Mouse (Mus musculus) heart, embryonic 12.5 days (tissue): ENCODE measurements at regions not wholly inside any gene's neighbourhood (a gene's known extent, or its start where the extent isn't known, plus 50 kb on each side); places are given as distances from the start of the nearest gene placed in this dataset.

Experiments used
- ATAC-seq: fragments of 200-750 bp; cut with Nextera tagmentation; 2 replicates; pipeline ENCODE4 v1.8.0; 2017; ENCODE audit warnings: moderate TSS enrichment, moderate library complexity; ENCODE audit not compliant: insufficient number of reproducible peaks, low FRiP score
- H3K27ac ChIP-seq: fragments of 300-500 bp; sonication (generic); 2 replicates; pipeline ENCODE4 v1.5.1; 2016; ENCODE audit warnings: mild to moderate bottlenecking, moderate library complexity; ENCODE audit not compliant: poor library complexity, severe bottlenecking
- H3K27me3 ChIP-seq: fragments of 300-500 bp; sonication (generic); replicated peaks from 2 replicates; pipeline ENCODE4 v1.6.1; 2016; ENCODE audit warnings: mild to moderate bottlenecking, moderate library complexity
- H3K36me3 ChIP-seq: fragments of 300-500 bp; sonication (generic); 2 replicates; pipeline ENCODE4 v1.6.1; 2016; ENCODE audit warnings: mild to moderate bottlenecking, moderate library complexity
- H3K4me1 ChIP-seq: fragments of 300-500 bp; sonication (generic); replicated peaks from 2 replicates; pipeline ENCODE4 v1.6.1; 2016; ENCODE audit warnings: mild to moderate bottlenecking
- H3K4me2 ChIP-seq: fragments of 300-500 bp; sonication (generic); 2 replicates; pipeline ENCODE4 v1.6.1; 2016; ENCODE audit warnings: mild to moderate bottlenecking, moderate library complexity
- H3K4me3 ChIP-seq: fragments of 300-500 bp; sonication (generic); 2 replicates; pipeline ENCODE4 v1.5.1; 2016; ENCODE audit warnings: mild to moderate bottlenecking
- H3K9ac ChIP-seq: fragments of 300-500 bp; sonication (generic); 2 replicates; pipeline ENCODE4 v1.6.1; 2016; ENCODE audit warnings: mild to moderate bottlenecking, moderate library complexity
- H3K9me3 ChIP-seq: fragments of 300-500 bp; sonication (generic); replicated peaks from 2 replicates; pipeline ENCODE4 v1.6.1; 2016; ENCODE audit warnings: mild to moderate bottlenecking, moderate library complexity
- WGBS: fragments of 180-500 bp; shearing (Covaris S2); methylation state at CpG from one replicate; pipeline ENCODE4 v1.1.7; 2016; 5-methylcytosine and 5-hydroxymethylcytosine counted together

DNA sequence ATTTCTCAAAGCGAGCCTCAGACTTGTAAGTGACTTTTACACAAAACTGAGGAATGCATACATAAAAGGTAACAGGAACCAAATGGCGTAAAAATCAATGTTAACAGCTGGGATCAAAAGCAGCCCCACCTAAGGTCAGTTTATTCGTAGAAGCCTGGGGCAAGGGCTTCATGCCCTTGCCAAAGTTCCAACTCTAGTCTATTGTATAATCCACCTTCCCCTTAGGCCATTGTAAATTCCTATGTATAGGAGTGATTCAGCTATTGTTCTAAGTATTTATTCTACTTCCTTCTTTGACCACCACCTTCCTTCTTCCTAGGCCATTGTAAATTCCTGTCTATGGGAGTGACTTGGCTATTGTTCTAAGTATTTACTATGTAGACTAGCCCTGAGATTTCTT, 337.5 kb upstream of the Xrcc4 start:
- peaks cover 12% of the 10 kb centered on the region for H3K9me3 ChIP-seq
- no peak for ATAC-seq
- no peaks in the 10 kb centered on the region for H3K27me3 ChIP-seq
- no peaks in the 10 kb centered on the region for H3K36me3 ChIP-seq
- no peak overlapping the region for H3K4me3 ChIP-seq
- H3K4me2 ChIP-seq, result no peak overlapping the region
- H3K4me1 ChIP-seq, result no peaks in the 10 kb centered on the region
- 85% methylated on average over 3 of the region's 3 CpGs for WGBS
- H3K9ac ChIP-seq, result no peak overlapping the region
- H3K27ac ChIP-seq, result no peak overlapping the region

- no peak for ATAC-seq
- Histone ChIP-seq H3K27ac (no peak overlapping the region), H3K4me1 (no peaks in the 10 kb centered on the region), H3K9ac (no peak overlapping the region), H3K27me3 (no peaks in the 10 kb centered on the region), H3K4me2 (no peak overlapping the region), H3K36me3 (no peaks in the 10 kb centered on the region), H3K9me3 (peaks cover 12% of the 10 kb centered on the region), H3K4me3 (no peak overlapping the region)
- WGBS, result 74% methylated on average over 1 of the region's 1 CpGs
Measured at GRCm38 (mm10) chr13:90425379-90425778, 336.0 kb upstream of the Xrcc4 start.

DNA sequence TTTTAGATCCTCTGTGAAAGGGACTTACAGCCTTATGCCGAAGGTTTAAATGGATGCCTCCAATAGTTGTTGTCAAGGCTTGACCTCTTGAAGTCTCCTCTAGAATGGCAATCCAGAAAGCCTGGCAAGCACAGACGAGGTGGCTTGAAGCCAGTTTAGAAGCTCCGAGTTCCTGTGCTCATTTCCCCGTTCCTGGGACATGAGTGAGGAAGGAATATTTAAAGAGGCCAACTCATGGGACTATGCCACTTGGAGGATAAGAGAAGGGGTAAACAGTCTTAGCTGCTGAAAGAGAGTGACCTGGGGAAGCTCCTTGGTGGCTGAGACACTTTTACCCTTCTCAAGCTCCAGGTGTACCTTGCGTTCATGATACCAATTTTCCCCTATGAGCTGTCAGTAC, 335.1 kb upstream of the Xrcc4 start:
- 77% methylated on average over 5 of the region's 5 CpGs for WGBS
- Histone ChIP-seq H3K9me3 (peaks cover 9% of the 10 kb centered on the region), H3K27me3 (no peaks in the 10 kb centered on the region), H3K27ac (no peak overlapping the region), H3K9ac (no peak overlapping the region), H3K4me3 (no peak overlapping the region), H3K36me3 (no peaks in the 10 kb centered on the region), H3K4me2 (no peak overlapping the region), H3K4me1 (no peaks in the 10 kb centered on the region)
- ATAC-seq, result no peak

GRCm38 (mm10) chr13:90420966-90421365, 331.6 kb upstream of the Xrcc4 start:
- Histone ChIP-seq H3K36me3 (no peaks in the 10 kb centered on the region), H3K9ac (no peak overlapping the region), H3K9me3 (no peaks in the 10 kb centered on the region), H3K4me3 (no peak overlapping the region), H3K27ac (no peak overlapping the region), H3K4me2 (no peak overlapping the region), H3K4me1 (0 out of 2 replicates have a peak, but pooled peaks cover 3% of the 10 kb centered on the region), H3K27me3 (no peaks in the 10 kb centered on the region)
- no peak for ATAC-seq
- WGBS, result 62% methylated on average over 4 of the region's 4 CpGs

DNA sequence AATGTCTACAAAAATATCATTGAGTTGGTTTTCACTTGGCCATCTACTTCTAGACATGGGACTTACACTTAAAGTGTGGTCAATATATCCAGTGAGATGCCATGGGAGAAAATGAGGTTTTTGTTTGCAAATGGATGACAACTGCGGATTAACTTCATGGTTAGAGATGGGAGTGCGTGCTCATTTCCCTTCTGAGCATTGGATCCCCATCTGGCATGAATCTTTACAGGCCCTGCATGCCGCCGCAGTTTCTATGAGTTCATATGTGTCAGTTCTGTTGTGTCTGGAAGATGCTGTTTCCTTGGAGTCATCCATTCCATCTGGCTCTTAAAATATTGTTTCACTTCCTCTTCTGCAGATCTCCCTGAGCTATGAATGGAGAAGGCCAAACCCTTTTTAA, 315.0 kb upstream of the Xrcc4 start:
- Histone ChIP-seq H3K4me3 (no peak overlapping the region), H3K4me2 (no peak overlapping the region), H3K36me3 (no peaks in the 10 kb centered on the region), H3K27me3 (no peaks in the 10 kb centered on the region), H3K9ac (no peak overlapping the region), H3K27ac (no peak overlapping the region), H3K9me3 (no peaks in the 10 kb centered on the region), H3K4me1 (no peaks in the 10 kb centered on the region)
- no peak for ATAC-seq
- WGBS, result 86% methylated on average over 4 of the region's 4 CpGs

DNA sequence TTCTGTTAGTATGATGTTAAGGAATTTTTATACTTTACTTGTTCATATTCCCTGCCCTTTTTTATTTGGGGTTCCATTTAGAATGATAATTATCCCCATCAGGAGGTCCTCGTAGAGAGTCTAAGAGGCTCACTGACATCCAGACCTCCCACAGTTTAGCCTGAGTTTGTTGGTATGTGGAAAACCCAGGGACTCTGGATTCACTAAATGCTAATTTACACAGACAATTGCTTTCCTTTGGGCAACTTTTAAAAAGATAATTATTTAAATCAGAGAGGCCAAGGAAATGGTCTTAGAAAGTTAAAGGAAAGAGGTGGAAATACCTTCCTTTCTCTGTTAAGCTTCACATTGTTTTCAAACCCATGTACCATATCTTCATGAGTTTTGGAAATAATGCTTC, 312.7 kb upstream of the Xrcc4 start:
- Histone ChIP-seq H3K27ac (no peak overlapping the region), H3K4me2 (no peak overlapping the region), H3K27me3 (no peaks in the 10 kb centered on the region), H3K36me3 (no peaks in the 10 kb centered on the region), H3K4me1 (no peaks in the 10 kb centered on the region), H3K9ac (no peak overlapping the region), H3K9me3 (no peaks in the 10 kb centered on the region), H3K4me3 (no peak overlapping the region)
- 81% methylated on average over 1 of the region's 1 CpGs for WGBS
- no peak for ATAC-seq

DNA sequence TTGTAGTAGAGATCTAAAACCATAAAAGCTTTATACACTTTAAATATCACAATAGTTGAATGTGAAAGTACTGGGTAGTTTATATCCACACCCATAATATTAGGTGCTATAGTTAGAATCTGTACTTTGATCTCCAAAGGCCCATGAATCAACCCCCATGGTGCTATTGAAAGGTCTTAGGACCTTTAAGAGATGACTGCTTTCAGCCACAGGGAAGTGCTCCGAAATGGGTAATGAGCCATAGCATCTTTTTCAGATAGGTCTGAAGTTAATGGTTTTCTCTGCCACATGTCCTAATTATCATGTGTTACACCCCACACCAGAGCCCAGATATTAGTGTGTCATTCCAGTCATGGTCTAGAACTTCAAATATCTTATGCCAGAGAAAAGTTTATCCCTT, 312.1 kb upstream of the Xrcc4 start:
- Histone ChIP-seq H3K9me3 (no peaks in the 10 kb centered on the region), H3K36me3 (no peaks in the 10 kb centered on the region), H3K27ac (no peak overlapping the region), H3K4me1 (no peaks in the 10 kb centered on the region), H3K9ac (no peak overlapping the region), H3K27me3 (no peaks in the 10 kb centered on the region), H3K4me3 (no peak overlapping the region), H3K4me2 (no peak overlapping the region)
- no peak for ATAC-seq
- WGBS, result 79% methylated on average over 1 of the region's 1 CpGs

- H3K4me3 ChIP-seq, result no peak overlapping the region
- no peaks in the 10 kb centered on the region for H3K9me3 ChIP-seq
- WGBS, result 73% methylated on average over 8 of the region's 8 CpGs
- no peaks in the 10 kb centered on the region for H3K36me3 ChIP-seq
- no peaks in the 10 kb centered on the region for H3K27me3 ChIP-seq
- no peak for ATAC-seq
- no peak overlapping the region for H3K27ac ChIP-seq
- no peaks in the 10 kb centered on the region for H3K4me1 ChIP-seq
- H3K9ac ChIP-seq, result no peak overlapping the region
- H3K4me2 ChIP-seq, result no peak overlapping the region
Measured at GRCm38 (mm10) chr13:90395274-90396023, 306.0 kb upstream of the Xrcc4 start.

- Histone ChIP-seq H3K9me3 (no peaks in the 10 kb centered on the region), H3K4me3 (no peak overlapping the region), H3K4me1 (0 out of 2 replicates have a peak, but pooled peaks cover 4% of the 10 kb centered on the region), H3K27ac (no peak overlapping the region; the same call in 1 of the 2 replicates), H3K36me3 (no peaks in the 10 kb centered on the region), H3K4me2 (no peak overlapping the region), H3K27me3 (no peaks in the 10 kb centered on the region), H3K9ac (no peak overlapping the region)
- ATAC-seq, result no peak
- 59% methylated on average over 5 of the region's 5 CpGs for WGBS
Measured at GRCm38 (mm10) chr13:90394815-90395241, 305.4 kb upstream of the Xrcc4 start.

DNA sequence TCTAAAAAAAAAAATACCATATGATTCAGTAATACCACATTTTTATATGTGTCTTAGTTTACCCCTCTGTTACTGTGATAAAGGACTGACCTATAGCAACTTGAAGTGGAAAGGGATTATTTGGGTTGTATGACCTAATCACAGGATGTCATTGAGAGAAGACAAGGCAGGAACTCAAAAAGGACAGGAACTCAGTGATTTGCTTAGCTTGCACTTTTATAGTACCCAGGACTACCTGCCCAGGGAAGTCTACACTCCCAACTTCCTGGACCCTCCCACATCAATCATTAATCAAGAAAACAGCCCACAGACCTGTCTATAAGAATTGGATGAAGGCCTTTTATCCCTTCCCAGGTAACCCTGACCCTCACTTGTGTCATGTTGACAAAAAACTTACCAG, 303.0 kb upstream of the Xrcc4 start:
- H3K27me3 ChIP-seq, result no peaks in the 10 kb centered on the region
- no peak for ATAC-seq
- no peaks in the 10 kb centered on the region for H3K9me3 ChIP-seq
- no peak overlapping the region for H3K4me2 ChIP-seq
- no peak overlapping the region for H3K27ac ChIP-seq
- no peak overlapping the region for H3K9ac ChIP-seq
- no peak overlapping the region for H3K4me3 ChIP-seq
- H3K4me1 ChIP-seq, result 0 out of 2 replicates have a peak, but pooled peaks cover 7% of the 10 kb centered on the region
- H3K36me3 ChIP-seq, result no peaks in the 10 kb centered on the region

DNA sequence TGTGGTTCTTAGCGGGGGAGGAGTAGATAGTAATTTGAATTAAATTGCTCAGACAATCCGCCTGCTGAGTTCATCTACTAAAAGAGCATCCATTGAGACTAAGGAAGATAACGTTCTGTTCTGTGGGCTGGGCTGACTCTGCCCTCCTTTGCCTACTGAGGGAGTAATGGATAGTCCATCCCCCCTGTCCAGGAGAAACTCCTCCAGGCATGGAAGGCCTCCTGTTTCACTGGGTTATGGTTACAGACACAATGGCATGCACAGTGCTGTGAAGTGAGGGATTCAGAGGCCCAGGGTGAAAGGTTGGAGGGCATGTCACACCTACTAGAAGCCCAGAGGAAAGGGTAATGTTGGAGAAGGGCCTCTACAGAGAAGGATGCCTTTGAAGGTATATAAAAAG, 287.2 kb upstream of the Xrcc4 start:
- ATAC-seq, result no peak
- no peak overlapping the region for H3K4me3 ChIP-seq
- no peaks in the 10 kb centered on the region for H3K4me1 ChIP-seq
- H3K27me3 ChIP-seq, result no peaks in the 10 kb centered on the region
- H3K27ac ChIP-seq, result no peak overlapping the region
- no peaks in the 10 kb centered on the region for H3K36me3 ChIP-seq
- 70% methylated on average over 3 of the region's 3 CpGs for WGBS
- H3K4me2 ChIP-seq, result no peak overlapping the region
- H3K9me3 ChIP-seq, result 0 out of 2 replicates have a peak, but pooled peaks cover 3% of the 10 kb centered on the region
- H3K9ac ChIP-seq, result no peak overlapping the region

- WGBS, result 86% methylated on average over 6 of the region's 6 CpGs
- Histone ChIP-seq H3K9me3 (0 out of 2 replicates have a peak, but pooled peaks cover 3% of the 10 kb centered on the region), H3K4me3 (no peak overlapping the region), H3K4me1 (no peaks in the 10 kb centered on the region), H3K4me2 (no peak overlapping the region), H3K27me3 (no peaks in the 10 kb centered on the region), H3K36me3 (no peaks in the 10 kb centered on the region), H3K27ac (no peak overlapping the region), H3K9ac (no peak overlapping the region)
- no peak for ATAC-seq
Measured at GRCm38 (mm10) chr13:90376207-90376606, 286.8 kb upstream of the Xrcc4 start.
